Mouse (Mus musculus) neural tube, embryonic 12.5 days (tissue): ENCODE measurements at regions not wholly inside any gene's neighbourhood (a gene's known extent, or its start where the extent isn't known, plus 50 kb on each side); places are given as distances from the start of the nearest gene placed in this dataset.
A peak's percentile ranks its signal among the peaks of the same experiment; 100 is the strongest.

Source experiments
- ATAC-seq: fragments of 200-750 bp; cut with Nextera tagmentation; 2 replicates; pipeline ENCODE4 v1.8.0; 2017; ENCODE audit warnings: low read depth, mild to moderate bottlenecking, moderate TSS enrichment, moderate library complexity; ENCODE audit not compliant: low FRiP score
- H3K27ac ChIP-seq: fragments of 300-500 bp; sonication (generic); 2 replicates; pipeline ENCODE4 v1.5.1; 2016
- H3K27me3 ChIP-seq: fragments of 300-500 bp; sonication (generic); replicated peaks from 2 replicates; pipeline ENCODE4 v1.6.1; 2016; ENCODE audit warnings: mild to moderate bottlenecking
- H3K36me3 ChIP-seq: fragments of 300-500 bp; sonication (generic); 2 replicates; pipeline ENCODE4 v1.6.1; 2016; ENCODE audit warnings: mild to moderate bottlenecking
- H3K4me1 ChIP-seq: fragments of 300-500 bp; sonication (generic); 2 replicates; pipeline ENCODE4 v1.6.1; 2016
- H3K4me2 ChIP-seq: fragments of 300-500 bp; sonication (generic); replicated peaks from 2 replicates; pipeline ENCODE4 v1.6.1; 2016; ENCODE audit warnings: mild to moderate bottlenecking
- H3K4me3 ChIP-seq: fragments of 300-500 bp; sonication (generic); 2 replicates; pipeline ENCODE4 v1.5.1; 2016
- H3K9ac ChIP-seq: fragments of 300-500 bp; sonication (generic); 2 replicates; pipeline ENCODE4 v1.6.1; 2016; ENCODE audit warnings: mild to moderate bottlenecking
- H3K9me3 ChIP-seq: fragments of 300-500 bp; sonication (generic); 2 replicates; pipeline ENCODE4 v1.6.1; 2016; ENCODE audit warnings: mild to moderate bottlenecking
- WGBS: fragments of 180-500 bp; shearing (Covaris S2); methylation state at CpG from one replicate; pipeline ENCODE4 v1.1.7; 2016; 5-methylcytosine and 5-hydroxymethylcytosine counted together

DNA sequence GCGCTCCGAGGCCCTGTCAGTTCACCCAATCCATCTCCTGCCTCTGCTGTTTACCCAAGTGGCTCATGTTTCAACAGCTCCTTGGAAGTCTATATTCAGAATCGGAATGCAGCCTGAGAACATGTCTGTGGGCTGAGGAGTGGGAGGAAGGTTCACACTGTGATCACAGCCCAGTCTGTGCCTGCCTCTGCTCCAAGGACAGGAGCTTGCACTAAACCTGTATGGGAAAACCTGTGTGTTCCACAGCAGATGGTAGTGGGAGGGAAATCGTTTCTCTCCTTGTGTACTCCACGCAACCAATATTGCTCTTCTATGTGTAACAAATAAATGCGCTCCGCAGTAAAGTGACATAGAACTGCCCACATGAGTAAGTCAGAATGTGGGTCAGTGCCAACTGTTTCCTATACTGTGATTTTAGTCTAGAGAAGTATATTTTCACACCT is 514.0 kb upstream of the Epha7 start:
- H3K9me3 ChIP-seq = no peaks in the 10 kb centered on the region
- no peak for ATAC-seq
- no peaks in the 10 kb centered on the region for H3K36me3 ChIP-seq
- no peaks in the 10 kb centered on the region for H3K4me1 ChIP-seq
- 66% methylated on average over 7 of the region's 7 CpGs for WGBS
- H3K27me3 ChIP-seq = no peaks in the 10 kb centered on the region
- H3K9ac ChIP-seq = no peak overlapping the region
- H3K4me3 ChIP-seq = no peak overlapping the region
- H3K4me2 ChIP-seq = no peak overlapping the region
- H3K27ac ChIP-seq = no peak overlapping the region

DNA sequence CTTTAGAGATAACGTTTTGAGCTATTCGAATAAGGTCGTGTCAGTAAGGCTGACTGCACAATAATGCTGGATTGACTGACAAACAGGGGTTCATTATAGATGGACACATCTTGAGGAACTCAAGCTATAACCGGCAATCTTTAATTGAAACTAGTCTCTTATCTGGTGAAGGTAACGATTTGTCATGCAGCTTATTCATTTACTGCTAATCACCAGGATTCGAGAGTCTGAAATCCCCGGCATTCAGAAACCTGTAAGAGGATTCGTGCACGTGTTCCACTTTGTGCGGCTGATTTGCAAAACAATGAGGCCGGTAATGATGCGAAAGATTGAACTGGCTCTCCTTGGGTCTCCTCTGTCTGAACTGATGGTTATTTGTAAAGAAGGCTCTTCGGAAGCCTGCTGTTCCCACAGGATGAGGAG is 512.9 kb upstream of the Epha7 start:
- no peaks in the 10 kb centered on the region for H3K36me3 ChIP-seq
- H3K4me1 ChIP-seq = no peaks in the 10 kb centered on the region
- H3K27me3 ChIP-seq = no peaks in the 10 kb centered on the region
- H3K9ac ChIP-seq = no peak overlapping the region
- no peak overlapping the region for H3K4me3 ChIP-seq
- H3K27ac ChIP-seq = no peak overlapping the region
- no peaks in the 10 kb centered on the region for H3K9me3 ChIP-seq
- 21% methylated on average over 13 of the region's 13 CpGs for WGBS
- peak; percentile 58; the same call in 1 of the 2 replicates for ATAC-seq
- peak overlapping the region; percentile 40 for H3K4me2 ChIP-seq

DNA sequence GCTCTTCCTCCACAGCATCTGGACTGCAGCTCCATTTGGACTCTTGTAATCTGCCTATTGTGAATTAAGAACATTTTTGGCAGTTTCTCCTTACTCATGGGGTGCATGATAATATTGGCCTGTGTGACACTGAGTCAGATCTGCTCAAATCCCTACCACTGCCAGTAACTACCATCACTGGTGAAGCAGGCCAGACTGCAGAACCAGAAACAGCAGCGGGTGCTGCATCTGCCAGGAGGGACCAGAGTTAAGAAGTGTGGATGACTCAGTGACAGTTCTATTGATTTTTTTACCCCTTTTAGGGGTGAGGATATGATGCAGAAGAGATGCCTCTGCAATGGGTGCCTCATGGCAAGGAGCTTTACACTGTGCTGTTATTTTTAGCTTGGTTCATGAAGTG is 511.2 kb upstream of the Epha7 start:
- no peak for ATAC-seq
- 80% methylated on average over 1 of the region's 1 CpGs for WGBS
- no peaks in the 10 kb centered on the region for H3K9me3 ChIP-seq
- no peak overlapping the region for H3K4me2 ChIP-seq
- H3K36me3 ChIP-seq = no peaks in the 10 kb centered on the region
- no peak overlapping the region for H3K4me3 ChIP-seq
- no peak overlapping the region for H3K9ac ChIP-seq
- no peaks in the 10 kb centered on the region for H3K27me3 ChIP-seq
- no peak overlapping the region for H3K27ac ChIP-seq
- H3K4me1 ChIP-seq = no peaks in the 10 kb centered on the region

DNA sequence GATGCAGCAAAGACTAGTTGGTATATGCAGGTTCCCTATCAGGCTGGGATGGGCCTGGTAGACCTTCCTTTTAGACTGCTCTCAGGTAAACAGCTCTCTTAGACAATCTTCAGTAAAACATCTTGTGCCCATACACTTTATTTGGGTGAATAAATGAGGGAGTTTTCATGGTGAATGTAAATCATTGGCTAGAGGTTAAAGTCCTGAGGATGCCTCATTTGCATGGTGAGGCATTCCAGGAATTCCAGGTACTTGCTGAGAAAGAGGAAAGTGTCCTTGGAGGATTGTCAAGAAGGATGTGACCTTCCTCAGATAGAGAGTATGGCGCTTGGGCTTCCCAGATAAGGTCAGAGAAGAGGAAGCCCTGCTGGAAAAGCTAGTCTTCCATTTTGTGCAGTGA is 481.9 kb upstream of the Epha7 start:
- Histone ChIP-seq H3K27me3 (no peaks in the 10 kb centered on the region), H3K4me1 (no peaks in the 10 kb centered on the region), H3K4me3 (no peak overlapping the region), H3K4me2 (no peak overlapping the region), H3K27ac (no peak overlapping the region), H3K36me3 (no peaks in the 10 kb centered on the region), H3K9me3 (no peaks in the 10 kb centered on the region), H3K9ac (no peak overlapping the region)
- ATAC-seq = no peak
- 100% methylated on average over 1 of the region's 1 CpGs for WGBS

DNA sequence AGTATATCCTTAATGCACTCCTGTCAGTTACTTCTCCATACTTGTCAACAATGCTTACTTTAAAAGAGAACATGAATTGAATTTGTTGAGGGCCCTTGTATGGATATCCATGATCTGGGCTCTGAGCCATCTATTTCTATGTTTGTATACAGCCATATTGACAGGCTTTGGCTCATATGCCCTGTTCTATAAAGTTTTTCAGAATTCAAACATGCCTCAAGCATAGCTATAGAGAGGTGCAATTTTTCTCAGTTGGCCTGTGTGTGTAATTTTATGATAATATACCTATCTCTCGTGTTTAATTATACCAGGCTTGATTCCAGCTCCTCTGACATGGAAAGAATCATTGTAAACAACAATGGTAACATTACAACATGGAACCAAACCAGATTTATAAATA is 448.4 kb upstream of the Epha7 start:
- no peaks in the 10 kb centered on the region for H3K27me3 ChIP-seq
- no peaks in the 10 kb centered on the region for H3K36me3 ChIP-seq
- no peak overlapping the region for H3K27ac ChIP-seq
- no peaks in the 10 kb centered on the region for H3K9me3 ChIP-seq
- no peak overlapping the region for H3K9ac ChIP-seq
- H3K4me2 ChIP-seq = no peak overlapping the region
- ATAC-seq = no peak
- H3K4me3 ChIP-seq = no peak overlapping the region
- no peaks in the 10 kb centered on the region for H3K4me1 ChIP-seq
- 80% methylated on average over 1 of the region's 1 CpGs for WGBS

DNA sequence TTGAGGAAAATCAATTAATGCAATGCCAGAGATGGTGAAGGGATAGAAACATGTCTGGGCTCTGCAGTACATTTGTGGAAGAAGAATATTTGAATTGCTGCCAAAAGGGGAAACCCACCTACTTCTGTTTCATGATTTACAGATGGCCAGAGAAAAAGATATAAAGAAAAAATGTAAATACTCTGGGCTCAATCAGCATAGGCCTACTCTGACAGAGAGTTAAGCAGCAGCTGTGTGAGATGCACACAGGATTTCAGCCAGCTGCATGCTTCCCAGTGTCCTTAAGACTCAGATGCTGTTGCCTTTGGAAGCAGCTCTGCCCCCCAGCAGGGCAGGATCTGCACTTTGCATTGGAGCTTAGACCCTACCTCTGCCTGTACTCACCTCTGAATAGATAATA is 435.8 kb upstream of the Epha7 start:
- Histone ChIP-seq H3K4me1 (no peaks in the 10 kb centered on the region), H3K4me2 (no peak overlapping the region), H3K9me3 (no peaks in the 10 kb centered on the region), H3K36me3 (no peaks in the 10 kb centered on the region), H3K27me3 (no peaks in the 10 kb centered on the region), H3K27ac (no peak overlapping the region), H3K9ac (no peak overlapping the region), H3K4me3 (no peak overlapping the region)
- ATAC-seq = no peak

DNA sequence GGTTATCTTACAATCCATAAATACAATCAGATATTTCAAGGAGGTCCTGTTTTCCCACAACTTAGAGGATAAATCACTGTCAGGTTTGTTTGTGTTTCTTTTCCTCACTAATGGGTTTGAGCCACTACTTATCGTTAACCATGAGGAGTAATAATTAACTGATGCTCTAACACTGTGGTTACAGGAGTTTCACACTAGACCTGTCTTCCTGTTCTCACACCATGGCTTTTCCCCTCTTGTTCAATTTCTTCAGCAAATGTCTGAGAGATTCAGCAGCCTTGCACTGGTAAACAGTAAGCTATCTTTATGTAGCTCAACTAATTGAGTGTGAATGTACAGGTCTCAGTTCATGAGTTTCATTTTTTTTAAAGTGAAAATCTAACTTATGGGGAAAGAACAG is 434.3 kb upstream of the Epha7 start:
- Histone ChIP-seq H3K4me1 (no peaks in the 10 kb centered on the region), H3K36me3 (no peaks in the 10 kb centered on the region), H3K27ac (no peak overlapping the region), H3K9me3 (no peaks in the 10 kb centered on the region), H3K9ac (no peak overlapping the region), H3K4me3 (no peak overlapping the region), H3K4me2 (no peak overlapping the region), H3K27me3 (no peaks in the 10 kb centered on the region)
- 66% methylated on average over 1 of the region's 1 CpGs for WGBS
- ATAC-seq = no peak

DNA sequence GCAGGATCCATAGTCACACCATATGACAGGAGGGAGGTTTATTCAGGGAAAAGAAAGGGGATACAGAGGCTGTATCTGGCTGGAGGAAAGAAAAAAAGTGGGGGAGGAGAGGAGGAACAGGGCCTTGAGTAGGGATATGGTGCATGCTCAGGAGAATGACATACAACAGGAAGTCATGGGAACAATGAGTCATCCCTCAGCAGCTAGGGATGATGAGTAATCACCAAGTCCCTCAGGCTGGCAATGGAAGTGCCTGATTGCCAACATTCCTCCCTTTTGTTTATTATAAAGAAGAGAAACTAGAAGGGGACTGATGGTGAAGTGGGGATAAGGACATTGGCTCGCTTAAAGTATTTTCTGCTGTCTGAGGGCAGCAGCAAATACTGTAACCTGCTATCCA is 388.6 kb upstream of the Epha7 start:
- Histone ChIP-seq H3K27me3 (no peaks in the 10 kb centered on the region), H3K4me1 (no peaks in the 10 kb centered on the region), H3K9me3 (no peaks in the 10 kb centered on the region), H3K36me3 (no peaks in the 10 kb centered on the region), H3K4me2 (no peak overlapping the region), H3K9ac (no peak overlapping the region), H3K4me3 (no peak overlapping the region), H3K27ac (no peak overlapping the region)
- no peak for ATAC-seq
- WGBS = 67% methylated on average over 1 of the region's 1 CpGs

DNA sequence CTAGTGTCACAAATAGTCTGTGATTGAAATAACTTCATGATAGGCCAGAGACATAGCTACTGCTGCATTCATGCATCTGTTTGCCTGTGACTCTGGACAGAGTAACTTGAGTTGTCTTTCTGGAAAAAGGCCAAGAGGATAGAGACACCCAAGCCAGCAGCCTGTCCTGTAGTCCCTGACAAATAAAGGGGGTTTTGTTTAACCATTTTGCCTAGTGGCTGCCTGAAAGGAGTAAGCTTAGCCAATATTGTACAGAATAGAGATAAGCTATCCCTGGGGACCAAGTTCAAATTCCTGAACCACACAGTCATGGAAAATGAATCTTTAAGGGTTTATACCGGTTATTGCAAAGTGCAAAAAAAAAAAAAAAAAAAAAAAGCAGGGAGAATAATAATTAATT is 372.8 kb upstream of the Epha7 start:
- WGBS = 64% methylated on average over 1 of the region's 1 CpGs
- Histone ChIP-seq H3K4me3 (no peak overlapping the region), H3K4me1 (no peaks in the 10 kb centered on the region), H3K9ac (no peak overlapping the region), H3K4me2 (no peak overlapping the region), H3K27me3 (no peaks in the 10 kb centered on the region), H3K36me3 (no peaks in the 10 kb centered on the region), H3K9me3 (no peaks in the 10 kb centered on the region), H3K27ac (no peak overlapping the region)
- ATAC-seq = no peak

DNA sequence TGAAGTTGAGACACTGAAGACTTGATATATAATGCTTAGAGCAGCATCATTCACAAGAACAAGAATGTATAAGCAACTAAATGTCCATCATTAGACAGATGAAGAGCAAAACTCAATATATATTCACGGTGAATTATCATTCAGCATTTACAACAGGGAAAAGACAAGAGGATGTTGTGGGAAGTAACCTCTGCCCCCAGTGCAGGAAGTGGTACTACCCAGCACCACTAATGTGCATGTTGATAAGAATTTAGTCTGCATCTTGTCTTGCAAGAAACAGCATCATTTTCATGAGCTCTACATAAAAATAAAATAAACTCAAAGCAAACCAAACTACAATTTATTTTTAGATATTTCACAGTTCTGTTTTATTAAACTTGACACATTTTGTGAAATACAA is 359.8 kb upstream of the Epha7 start:
- Histone ChIP-seq H3K4me3 (no peak overlapping the region), H3K27ac (no peak overlapping the region), H3K36me3 (no peaks in the 10 kb centered on the region), H3K4me1 (no peaks in the 10 kb centered on the region), H3K27me3 (no peaks in the 10 kb centered on the region), H3K9ac (no peak overlapping the region), H3K4me2 (no peak overlapping the region), H3K9me3 (no peaks in the 10 kb centered on the region)
- 90% methylated on average over 1 of the region's 1 CpGs for WGBS
- ATAC-seq = no peak

DNA sequence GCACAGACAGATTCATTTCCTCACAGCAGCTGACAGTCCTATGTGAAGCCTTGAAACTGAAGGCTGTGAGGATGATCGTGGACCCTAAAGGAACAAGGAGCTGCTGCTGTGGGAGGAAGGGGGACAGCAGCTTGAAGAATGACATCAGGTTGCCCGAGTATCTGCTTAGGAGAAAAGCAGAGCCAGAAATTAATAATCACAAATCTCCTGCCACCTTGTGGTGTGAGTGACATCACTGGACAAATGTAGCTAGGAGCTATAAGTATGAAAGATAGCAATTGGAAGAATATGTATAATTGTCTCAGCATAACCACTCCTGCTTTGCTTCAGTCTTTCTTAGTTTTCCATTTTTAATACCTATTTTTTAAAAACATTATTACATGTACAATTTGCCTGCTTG is 356.6 kb upstream of the Epha7 start:
- no peak for ATAC-seq
- no peaks in the 10 kb centered on the region for H3K36me3 ChIP-seq
- H3K4me3 ChIP-seq = no peak overlapping the region
- no peaks in the 10 kb centered on the region for H3K27me3 ChIP-seq
- H3K9ac ChIP-seq = no peak overlapping the region
- no peak overlapping the region for H3K4me2 ChIP-seq
- H3K27ac ChIP-seq = no peak overlapping the region
- no peaks in the 10 kb centered on the region for H3K9me3 ChIP-seq
- 55% methylated on average over 2 of the region's 2 CpGs for WGBS
- H3K4me1 ChIP-seq = no peaks in the 10 kb centered on the region
